Mouse (Mus musculus) erythroblast, embryonic 14.5 days (primary cell): ENCODE measurements around the gene Ahdc1. TPM values are rescaled to one million over a fixed set of nuclear protein-coding genes. Genes with fewer than 3 reads are reported as not detected.

Experiments
- H3K27me3 ChIP-seq: 2 replicates; pipeline ENCODE4 v1.6.1; 2012; ENCODE audit warnings: inconsistent platforms; ENCODE audit not compliant: control insufficient read depth
- H3K36me3 ChIP-seq: 2 replicates; pipeline ENCODE4 v1.6.1; 2012; ENCODE audit warnings: mild to moderate bottlenecking, inconsistent platforms; ENCODE audit not compliant: control insufficient read depth
- H3K4me1 ChIP-seq: 2 replicates; pipeline ENCODE4 v1.6.1; 2012; ENCODE audit warnings: inconsistent platforms; ENCODE audit not compliant: control insufficient read depth
- H3K4me3 ChIP-seq: replicated peaks from 2 replicates; pipeline ENCODE3; 2012; ENCODE audit warnings: moderate library complexity, mild to moderate bottlenecking, inconsistent platforms
- H3K9me3 ChIP-seq: 2 replicates; pipeline ENCODE4 v1.6.1; 2012; ENCODE audit warnings: low read length, inconsistent platforms, mixed read lengths; ENCODE audit not compliant: control insufficient read depth
- GATA1 ChIP-seq: IDR thresholded peaks from 2 replicates; pipeline ENCODE4 v1.6.1; 2012; ENCODE audit warnings: low read length, inconsistent platforms, mixed read lengths
- TAL1 ChIP-seq: IDR thresholded peaks from 3 replicates; pipeline ENCODE4 v1.6.1; 2012; ENCODE audit warnings: low read length, inconsistent platforms, mixed read lengths
- polyA plus RNA-seq: library from polyadenylated mRNA; stranded (reverse); fragments of >175 nt; gene quantifications from 2 replicates; pipeline ENCODE4 v1.2.3, GENCODE M21; 2012

Gene Ahdc1
- polyA plus RNA-seq, 1 experiment: 0.08 TPM

DNA sequence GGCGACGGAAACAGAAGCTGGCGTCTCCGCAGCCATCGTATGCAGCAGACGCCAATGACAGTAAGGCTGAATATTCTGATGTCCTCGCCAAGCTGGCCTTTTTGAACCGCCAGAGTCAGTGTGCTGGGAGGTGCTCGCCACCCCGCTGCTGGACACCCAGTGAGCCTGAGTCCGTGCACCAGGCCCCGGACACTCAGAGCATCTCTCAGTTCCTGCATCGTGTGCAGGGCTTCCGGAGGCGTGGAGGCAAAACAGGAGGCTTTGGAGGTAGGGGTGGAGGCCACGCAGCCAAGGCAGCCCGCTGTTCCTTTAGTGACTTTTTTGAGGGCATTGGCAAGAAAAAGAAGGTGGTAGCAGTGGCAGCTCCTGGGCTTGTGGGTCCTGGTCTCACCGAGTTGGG, 52.1 kb downstream of the Ahdc1 start:
- no peak for TF ChIP-seq GATA1
- H3K36me3 ChIP-seq: peaks cover 42% of the 10 kb centered on the region
- peaks cover 19% of the 10 kb centered on the region for H3K4me1 ChIP-seq
- H3K4me3 ChIP-seq: no peak overlapping the region
- no peaks in the 10 kb centered on the region for H3K27me3 ChIP-seq
- H3K9me3 ChIP-seq: no peaks in the 10 kb centered on the region; the same call in 1 of the 2 replicates

DNA sequence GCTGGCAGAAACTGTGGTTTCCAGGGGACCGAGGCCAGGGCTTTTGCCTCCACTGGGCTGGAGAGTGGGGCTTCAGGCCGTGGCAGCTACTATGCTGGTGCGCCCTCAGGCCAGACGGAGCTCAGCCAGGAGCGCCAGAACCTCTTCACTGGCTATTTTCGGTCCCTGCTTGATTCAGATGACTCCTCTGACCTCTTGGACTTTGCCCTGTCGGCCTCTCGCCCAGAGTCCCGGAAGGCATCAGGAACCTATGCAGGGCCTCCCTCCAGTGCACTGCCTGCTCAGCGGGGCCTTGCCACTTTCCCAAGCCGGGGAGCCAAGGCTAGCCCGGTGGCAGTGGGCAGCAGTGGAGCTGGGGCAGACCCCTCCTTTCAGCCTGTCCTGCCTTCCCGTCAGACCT, 52.7 kb downstream of the Ahdc1 start:
- Histone ChIP-seq H3K27me3 (no peaks in the 10 kb centered on the region), H3K4me3 (no peak overlapping the region), H3K9me3 (no peaks in the 10 kb centered on the region; the same call in 1 of the 2 replicates), H3K36me3 (peaks cover 42% of the 10 kb centered on the region), H3K4me1 (peaks cover 13% of the 10 kb centered on the region)
- TF ChIP-seq GATA1 (no peak), TAL1 (no peak)

DNA sequence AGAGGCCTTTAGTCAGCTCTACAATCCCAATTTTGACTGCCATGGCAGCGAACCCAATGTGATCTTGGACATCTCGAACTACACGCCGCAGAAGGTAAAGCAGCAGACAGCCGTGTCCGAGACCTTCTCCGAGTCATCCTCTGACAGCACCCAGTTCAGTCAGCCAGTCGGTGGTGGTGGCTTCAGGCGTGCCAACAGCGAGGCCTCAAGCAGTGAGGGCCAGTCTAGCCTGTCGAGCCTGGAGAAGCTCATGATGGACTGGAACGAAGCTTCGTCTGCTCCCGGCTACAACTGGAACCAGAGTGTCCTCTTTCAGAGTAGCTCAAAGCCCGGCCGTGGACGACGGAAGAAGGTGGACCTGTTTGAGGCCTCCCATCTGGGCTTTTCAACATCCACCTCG, 53.7 kb downstream of the Ahdc1 start:
- Histone ChIP-seq H3K36me3 (peaks cover 42% of the 10 kb centered on the region), H3K27me3 (no peaks in the 10 kb centered on the region), H3K4me3 (no peak overlapping the region), H3K4me1 (peaks cover 5% of the 10 kb centered on the region), H3K9me3 (no peaks in the 10 kb centered on the region; the same call in 1 of the 2 replicates)
- TF ChIP-seq GATA1 (no peak), TAL1 (no peak)

DNA sequence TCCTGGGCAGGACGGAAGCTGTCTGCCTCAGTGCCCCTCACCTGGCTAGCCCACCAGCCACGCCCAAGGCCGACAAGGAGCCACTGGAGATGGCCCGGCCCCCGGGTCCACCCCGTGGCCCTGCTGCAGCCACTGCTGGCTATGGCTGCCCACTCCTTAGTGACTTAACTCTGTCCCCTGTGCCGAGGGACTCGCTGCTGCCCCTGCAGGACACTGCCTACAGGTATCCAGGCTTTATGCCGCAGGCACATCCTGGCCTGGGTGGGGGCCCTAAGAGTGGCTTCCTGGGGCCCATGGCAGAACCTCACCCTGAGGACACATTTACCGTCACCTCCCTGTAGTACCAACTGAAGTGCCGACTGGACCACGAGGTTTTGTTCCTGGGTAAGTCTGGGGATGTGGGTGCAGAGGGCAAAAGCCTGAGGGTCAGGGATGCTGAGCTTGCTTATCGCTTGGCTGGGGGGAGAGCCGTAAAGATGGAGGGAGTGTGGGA, 54.9 kb downstream of the Ahdc1 start:
- H3K4me1 ChIP-seq: peaks cover 1% of the 10 kb centered on the region
- no peaks in the 10 kb centered on the region for H3K27me3 ChIP-seq
- TF ChIP-seq TAL1 (no peak), GATA1 (no peak)
- H3K9me3 ChIP-seq: no peaks in the 10 kb centered on the region; the same call in 1 of the 2 replicates
- H3K4me3 ChIP-seq: no peak overlapping the region
- H3K36me3 ChIP-seq: peaks cover 39% of the 10 kb centered on the region

DNA sequence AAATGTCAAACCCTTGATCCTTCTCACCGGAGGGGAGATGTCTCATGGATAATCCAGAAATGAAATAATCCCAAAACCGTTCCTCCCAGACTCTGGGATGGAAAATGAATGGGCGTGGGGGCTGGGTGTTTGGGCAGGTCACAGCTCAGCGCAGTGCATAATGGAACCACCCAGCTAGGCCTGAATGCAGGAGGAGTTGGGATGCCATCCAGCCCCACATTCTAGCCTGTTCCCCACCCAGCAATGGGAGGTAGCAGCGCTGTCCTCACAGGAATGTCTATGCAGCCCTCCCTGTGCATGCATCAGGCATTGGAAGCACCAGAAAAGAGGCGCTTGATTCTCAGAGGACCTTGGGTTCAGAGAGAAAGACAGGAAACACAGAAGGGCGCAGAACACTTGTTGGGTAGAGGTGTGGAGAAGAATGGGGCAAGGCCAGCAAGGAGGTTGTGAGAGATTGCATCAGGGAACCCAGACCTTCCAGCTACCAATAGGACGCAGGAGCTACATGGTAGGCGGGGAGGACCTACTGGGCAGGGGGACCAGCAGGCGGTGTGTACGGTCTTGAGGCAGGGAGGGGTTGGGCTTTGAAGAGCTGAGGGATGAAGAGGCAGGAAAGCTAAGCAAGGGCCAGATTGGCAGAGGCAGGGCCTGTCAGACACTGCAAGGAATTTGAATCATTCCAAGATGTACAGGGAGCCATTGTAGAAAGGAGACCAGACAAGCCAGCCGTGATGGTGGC, 57.5 kb downstream of the Ahdc1 start:
- H3K4me1 ChIP-seq: peaks cover 1% of the 10 kb centered on the region

DNA sequence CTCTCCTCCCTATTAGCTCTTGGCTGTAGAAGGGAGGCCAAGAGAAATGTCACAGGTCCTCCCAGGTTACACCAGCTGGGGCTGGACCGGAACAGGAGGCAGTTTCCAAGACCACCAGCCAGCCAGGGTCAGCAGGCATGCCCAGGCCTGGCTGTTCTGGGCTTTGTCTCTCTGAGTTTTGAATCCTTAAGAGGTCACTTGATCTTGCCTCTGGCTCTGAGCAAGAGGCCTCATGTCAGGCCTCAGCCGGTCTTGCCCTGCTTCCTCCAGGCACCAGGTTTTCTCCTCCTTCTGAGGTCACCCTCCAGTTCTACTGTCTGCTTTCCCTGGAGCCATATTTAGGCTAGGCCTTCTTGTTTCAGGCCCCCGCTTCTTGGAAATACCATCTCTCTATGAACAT, 59.3 kb downstream of the Ahdc1 start:
- Histone ChIP-seq H3K9me3 (no peaks in the 10 kb centered on the region), H3K27me3 (no peaks in the 10 kb centered on the region), H3K36me3 (peaks cover 6% of the 10 kb centered on the region; the same call in 1 of the 2 replicates), H3K4me1 (peaks cover 9% of the 10 kb centered on the region), H3K4me3 (no peak overlapping the region)
- TF ChIP-seq TAL1 (no peak), GATA1 (no peak)

More for the DNA sequence above, 57.5 kb downstream of the Ahdc1 start:
- no peak overlapping the region for H3K4me3 ChIP-seq
- no peak for TF ChIP-seq TAL1
- TF ChIP-seq GATA1: no peak
- H3K9me3 ChIP-seq: no peaks in the 10 kb centered on the region
- H3K36me3 ChIP-seq: peaks cover 15% of the 10 kb centered on the region; the same call in 1 of the 2 replicates
- H3K27me3 ChIP-seq: no peaks in the 10 kb centered on the region

DNA sequence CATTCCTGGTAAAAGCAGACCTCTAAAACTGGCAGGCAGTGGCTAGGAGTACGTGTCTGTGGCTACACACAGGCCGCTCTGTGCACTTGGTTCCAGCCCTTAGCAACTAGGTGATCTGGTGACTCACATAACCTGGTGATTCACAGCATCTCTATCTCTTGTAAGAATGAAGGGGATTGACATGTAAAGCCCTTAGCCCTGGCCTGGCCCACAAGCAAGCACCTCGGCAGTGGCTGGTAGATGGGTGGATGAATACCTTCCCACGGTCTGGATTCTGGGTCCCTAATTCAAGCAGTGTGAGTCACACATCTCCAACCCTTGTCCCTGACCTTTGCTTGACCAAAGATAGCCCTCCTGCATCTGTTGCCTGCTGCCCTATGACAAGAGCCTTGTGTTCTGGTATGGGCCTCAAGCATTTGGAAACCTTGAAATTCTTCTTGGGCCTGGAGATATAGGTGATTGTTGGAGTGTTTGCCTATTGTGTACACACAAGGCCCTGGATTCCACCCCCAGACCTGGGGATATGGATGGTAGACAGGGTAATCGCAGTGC, 59.8 kb downstream of the Ahdc1 start:
- Histone ChIP-seq H3K27me3 (no peaks in the 10 kb centered on the region), H3K36me3 (peaks cover 1% of the 10 kb centered on the region; the same call in 1 of the 2 replicates), H3K4me3 (no peak overlapping the region), H3K9me3 (no peaks in the 10 kb centered on the region), H3K4me1 (peaks cover 9% of the 10 kb centered on the region)
- no peak for TF ChIP-seq GATA1
- TF ChIP-seq TAL1: no peak

DNA sequence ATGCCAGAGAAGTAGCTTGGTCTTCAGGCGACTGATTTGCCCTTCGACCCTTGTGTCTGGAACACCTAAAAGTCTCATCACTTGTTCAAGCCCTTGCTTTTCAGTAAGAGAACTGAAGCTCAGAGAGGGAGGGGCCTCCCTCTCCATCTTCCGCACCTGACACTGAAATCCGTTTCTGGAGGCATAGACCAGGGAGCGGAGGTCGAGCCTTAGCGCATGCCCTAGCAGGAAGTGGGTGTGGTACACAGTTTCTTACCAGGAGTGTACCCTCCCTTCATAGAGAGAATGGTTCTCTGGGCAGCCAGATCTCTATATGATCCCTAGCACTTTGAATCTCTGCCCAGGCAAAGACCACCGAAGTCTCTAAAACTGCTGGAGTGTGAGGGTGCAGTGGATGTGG, 62.1 kb downstream of the Ahdc1 start:
- Histone ChIP-seq H3K4me1 (peaks cover 9% of the 10 kb centered on the region), H3K9me3 (no peaks in the 10 kb centered on the region), H3K27me3 (no peaks in the 10 kb centered on the region), H3K36me3 (no peaks in the 10 kb centered on the region; the same call in 1 of the 2 replicates), H3K4me3 (no peak overlapping the region)
- TF ChIP-seq GATA1 (no peak), TAL1 (no peak)

DNA sequence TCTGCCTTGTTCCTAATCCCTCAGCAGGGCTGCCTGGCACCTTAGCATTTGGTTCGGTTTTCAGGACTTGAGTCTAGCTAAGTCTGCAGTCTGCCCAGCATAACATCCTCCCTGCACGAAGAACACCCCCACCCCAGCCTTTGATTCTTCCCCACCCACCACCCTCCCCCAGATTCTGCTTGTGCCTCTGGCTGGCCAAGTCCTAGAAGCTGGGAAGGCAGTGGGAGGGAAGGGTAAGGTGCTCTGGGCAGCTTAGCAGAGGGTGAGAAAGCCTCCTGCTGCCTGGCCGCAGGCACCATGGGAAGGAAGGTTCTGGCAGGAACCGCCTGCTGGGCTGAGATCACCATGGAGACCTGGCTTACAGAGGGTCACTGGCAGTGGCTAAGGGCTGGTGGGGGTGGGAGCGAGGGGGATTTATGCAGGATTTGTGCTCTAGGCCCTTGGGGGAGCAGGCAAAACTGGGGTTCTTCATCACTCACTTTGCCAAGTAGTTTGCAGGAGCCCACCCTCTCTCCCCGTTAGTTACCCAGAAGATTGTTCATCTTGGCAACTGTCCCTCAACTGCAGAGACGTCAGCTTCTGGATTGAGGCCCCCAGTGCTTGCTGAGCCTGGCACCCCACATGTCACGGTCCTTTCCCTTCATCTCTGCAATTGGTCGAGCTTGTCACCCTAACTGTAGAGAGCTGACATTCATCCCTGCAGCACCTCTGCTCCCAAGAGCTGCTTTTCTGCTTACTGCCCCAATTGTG, 63.2 kb downstream of the Ahdc1 start:
- Histone ChIP-seq H3K9me3 (no peaks in the 10 kb centered on the region), H3K4me3 (no peak overlapping the region), H3K27me3 (no peaks in the 10 kb centered on the region), H3K36me3 (no peaks in the 10 kb centered on the region; the same call in 1 of the 2 replicates), H3K4me1 (peaks cover 12% of the 10 kb centered on the region)
- TF ChIP-seq TAL1: no peak
- no peak for TF ChIP-seq GATA1
